Mouse (Mus musculus) liver, adult 2 months (tissue): Measurements from ENCODE around the gene Rpl12.

Experiments
- CTCF ChIP-seq: fragments of 200-500 bp; IDR thresholded peaks from 2 replicates; pipeline ENCODE4 v1.5.1; 2011; ENCODE audit warnings: low read depth, low read length, control low read depth
- POLR2A ChIP-seq: fragments of 200-500 bp; IDR thresholded peaks from 2 replicates; pipeline ENCODE4 v1.6.1; 2011; ENCODE audit warnings: low read length, control low read depth; ENCODE audit not compliant: insufficient read depth; ENCODE audit errors: extremely low read depth

DNA sequence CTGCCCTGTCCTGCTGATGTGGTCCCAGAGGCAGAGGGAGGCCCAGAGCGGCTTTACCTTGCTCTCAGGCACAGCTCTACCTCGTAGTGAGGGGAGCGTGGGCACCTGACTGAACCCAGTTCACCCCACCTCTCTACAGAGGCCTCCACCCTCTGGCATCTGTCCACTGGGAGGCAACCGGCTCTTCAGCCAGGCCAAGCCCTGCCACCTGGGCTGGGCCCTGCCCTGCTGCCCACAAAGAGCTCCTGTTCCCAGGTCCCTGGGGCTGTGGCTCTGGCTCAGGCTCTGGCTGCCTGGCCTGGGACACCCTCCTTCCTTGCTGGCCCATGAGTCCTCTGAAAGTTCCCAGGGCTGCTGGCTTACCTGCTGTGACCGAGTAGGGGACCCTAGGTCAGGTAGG lies 47.0 kb upstream of the Rpl12 start:
- TF ChIP-seq CTCF (no peak), POLR2A (no peak)
